In genomic region chr7:126579172-126579571, GRCm38 (mm10) we compare ENCODE assay signal across 9 mouse cellular contexts. TPM values are rescaled to one million over a fixed set of nuclear protein-coding genes. Genes with fewer than 3 reads are reported as not detected.
DNase-seq lines count a peak whose midpoint lies in the region; ATAC-seq lines count a peak whose summit lies in the region.
"Had no signal": no experiment of that assay in that cellular context is flagged by ENCODE, and none has a peak within 500 bp of the region (broad histone marks: within the 10 kb centered on the region; RNA-seq: fewer than 3 reads in every experiment).

No protein-coding gene starts in this region.

- peaks cover 19% of the 10 kb centered on the region for H3K4me1 ChIP-seq in hindbrain, embryonic 10.5 days (replicated peaks)
- peaks cover 20% of the 10 kb centered on the region for H3K4me1 ChIP-seq in hindbrain, embryonic 13.5 days (replicated peaks)
- peaks cover 17% of the 10 kb centered on the region for H3K4me1 ChIP-seq in limb, embryonic 15.5 days

- no peak overlapping the region for H3K4me2 ChIP-seq in hindbrain, embryonic 13.5 days
- H3K4me2 ChIP-seq in limb, embryonic 15.5 days = no peak overlapping the region

- H3K27me3 ChIP-seq in hindbrain, embryonic 10.5 days (ENCODE audit: insufficient read depth, poor library complexity, severe bottlenecking) = peaks cover 2% of the 10 kb centered on the region
- no peaks in the 10 kb centered on the region; the same call in 1 of the 2 replicates for H3K27me3 ChIP-seq in hindbrain, embryonic 13.5 days
- no peaks in the 10 kb centered on the region for H3K27me3 ChIP-seq in limb, embryonic 15.5 days
- H3K27me3 ChIP-seq: megakaryocyte, embryonic 14.5 days had no signal

- no peak overlapping the region for H3K27ac ChIP-seq in hindbrain, embryonic 10.5 days
- no peak overlapping the region for H3K27ac ChIP-seq in hindbrain, embryonic 13.5 days
- no peak overlapping the region for H3K27ac ChIP-seq in limb, embryonic 15.5 days

- 59% methylated on average over 8 of the region's 8 CpGs for WGBS in hindbrain, embryonic 10.5 days
- 59% methylated on average over 8 of the region's 8 CpGs for WGBS in hindbrain, embryonic 13.5 days
- 60% methylated on average over 8 of the region's 8 CpGs for WGBS in limb, embryonic 15.5 days

- H3K9ac ChIP-seq in hindbrain, embryonic 13.5 days = no peak overlapping the region; the same call in 1 of the 2 replicates
- H3K9ac ChIP-seq in limb, embryonic 15.5 days = 0 out of 2 replicates have a peak overlapping the region, but pooled peaks have one; percentile 2

- H3K4me3 ChIP-seq in hindbrain, embryonic 10.5 days = no peak overlapping the region
- H3K4me3 ChIP-seq in hindbrain, embryonic 13.5 days = no peak overlapping the region
- no peak overlapping the region for H3K4me3 ChIP-seq in limb, embryonic 15.5 days
- H3K4me3 ChIP-seq: megakaryocyte, embryonic 14.5 days had no signal

- no peak for ATAC-seq in hindbrain, embryonic 13.5 days (ENCODE audit: low FRiP score)
- no peak for ATAC-seq in limb, embryonic 15.5 days (ENCODE audit: insufficient number of reproducible peaks, low FRiP score, low TSS enrichment, low read depth)

- DNase-seq in hindbrain, embryonic 10.5 days (ENCODE audit: low spot score) = peak; percentile 18
- peak; percentile 52 for DNase-seq in urinary bladder, postnatal 14 days (ENCODE audit: low spot score)
- no peak for DNase-seq in urinary bladder, postnatal 4 days (ENCODE audit: low spot score in 2 of 2)
- peak; percentile 41 to 66 for DNase-seq in cerebellum, postnatal 25 days
- DNase-seq in testis, postnatal 10 days (ENCODE audit: low spot score) = peak; percentile 72
- DNase-seq in layer of hippocampus, postnatal 14 days (ENCODE audit: low spot score in 2 of 2) = no peak

- H3K9me3 ChIP-seq in hindbrain, embryonic 10.5 days = no peaks in the 10 kb centered on the region
- no peaks in the 10 kb centered on the region for H3K9me3 ChIP-seq in hindbrain, embryonic 13.5 days
- H3K9me3 ChIP-seq in limb, embryonic 15.5 days = no peaks in the 10 kb centered on the region
- H3K9me3 ChIP-seq: megakaryocyte, embryonic 14.5 days had no signal

- H3K36me3 ChIP-seq in hindbrain, embryonic 10.5 days = peaks cover 53% of the 10 kb centered on the region
- H3K36me3 ChIP-seq in hindbrain, embryonic 13.5 days = peaks cover 48% of the 10 kb centered on the region
- H3K36me3 ChIP-seq in limb, embryonic 15.5 days = peaks cover 26% of the 10 kb centered on the region

RNA-seq across cellular contexts. Expression of gene Apobr, which starts 5.6 kb away (rescaled TPM):
- polyA plus RNA-seq in hindbrain, embryonic 10.5 days (2016; fragmentation: Nextera tagmentation; extraction: Ambion mirVana) = 0.47 TPM in 2 replicates
- 0.66 and 0.68 TPM in 2 replicates for polyA plus RNA-seq in hindbrain, embryonic 13.5 days (2015; fragmentation: Nextera tagmentation; extraction: Ambion mirVana)
- 0.79 and 1.9 TPM in 2 replicates for polyA plus RNA-seq in limb, embryonic 15.5 days (2015; fragmentation: Nextera tagmentation; extraction: Ambion mirVana)
- 1 to 10 TPM in 1 of 2 experiments, under 1 TPM in 1; 0.39 to 1.1 TPM for total RNA-seq in layer of hippocampus, postnatal 14 days (2021)

RNA-seq across cellular contexts. Expression of gene Cln3, which starts 6.4 kb away (rescaled TPM):
- 27.3 and 29.9 TPM in 2 replicates for polyA plus RNA-seq in hindbrain, embryonic 10.5 days (2016; fragmentation: Nextera tagmentation; extraction: Ambion mirVana)
- polyA plus RNA-seq in hindbrain, embryonic 13.5 days (2015; fragmentation: Nextera tagmentation; extraction: Ambion mirVana) = 31.1 and 35.2 TPM in 2 replicates
- 32.7 and 37.7 TPM in 2 replicates for polyA plus RNA-seq in limb, embryonic 15.5 days (2015; fragmentation: Nextera tagmentation; extraction: Ambion mirVana)
- 10 to 100 TPM; 24.3 to 28.3 TPM for total RNA-seq in layer of hippocampus, postnatal 14 days (2021)

RNA-seq across cellular contexts. Expression of gene Eif3c, which starts 13.0 kb away (rescaled TPM):
- polyA plus RNA-seq in hindbrain, embryonic 10.5 days (2016; fragmentation: Nextera tagmentation; extraction: Ambion mirVana) = 185 and 213 TPM in 2 replicates
- 205 and 210 TPM in 2 replicates for polyA plus RNA-seq in hindbrain, embryonic 13.5 days (2015; fragmentation: Nextera tagmentation; extraction: Ambion mirVana)
- 173 and 191 TPM in 2 replicates for polyA plus RNA-seq in limb, embryonic 15.5 days (2015; fragmentation: Nextera tagmentation; extraction: Ambion mirVana)
- 100 to 1,000 TPM; 182 to 189 TPM for total RNA-seq in layer of hippocampus, postnatal 14 days (2021)

RNA-seq across cellular contexts. Expression of gene Il27, which starts 15.6 kb away (rescaled TPM):
- not detected in 2 replicates for polyA plus RNA-seq in hindbrain, embryonic 10.5 days (2016; fragmentation: Nextera tagmentation; extraction: Ambion mirVana)
- polyA plus RNA-seq in hindbrain, embryonic 13.5 days (2015; fragmentation: Nextera tagmentation; extraction: Ambion mirVana) = not detected in 2 replicates
- not detected in 2 replicates for polyA plus RNA-seq in limb, embryonic 15.5 days (2015; fragmentation: Nextera tagmentation; extraction: Ambion mirVana)
- total RNA-seq in layer of hippocampus, postnatal 14 days (2021) = not detected

RNA-seq across cellular contexts. Expression of gene Nupr1, which starts 51.5 kb away (rescaled TPM):
- 1.4 and 2.7 TPM in 2 replicates for polyA plus RNA-seq in hindbrain, embryonic 10.5 days (2016; fragmentation: Nextera tagmentation; extraction: Ambion mirVana)
- 8.8 and 9.8 TPM in 2 replicates for polyA plus RNA-seq in hindbrain, embryonic 13.5 days (2015; fragmentation: Nextera tagmentation; extraction: Ambion mirVana)
- polyA plus RNA-seq in limb, embryonic 15.5 days (2015; fragmentation: Nextera tagmentation; extraction: Ambion mirVana) = 29.8 and 41.9 TPM in 2 replicates
- 1 to 10 TPM; 4.2 to 4.4 TPM for total RNA-seq in layer of hippocampus, postnatal 14 days (2021)

Comparison
In these comparisons a context has a peak if more than half of its experiments do, and no peak if none do; other contexts are left out.
1. DNase-seq: peak in hindbrain, embryonic 10.5 days (single experiment), urinary bladder, postnatal 14 days (single experiment), cerebellum, postnatal 25 days (2 of 2) and testis, postnatal 10 days (single experiment); none in urinary bladder, postnatal 4 days (0 of 2) and layer of hippocampus, postnatal 14 days (0 of 2).